Mouse (Mus musculus): Measurements from ENCODE around the gene Crip1.

Gene Crip1

GRCm38 (mm10) chr12:113146112-113147057 lies at the start of gene Crip1:
Gene Crip1, plus strand, starts transcription at chr12:113146316.
- DNase-seq (ENCODE audit: low read depth, low spot score): peak; percentile 71

GRCm38 (mm10) chr12:113097040-113097439 lies 49.1 kb upstream of the Crip1 start:
- DNase-seq (ENCODE audit: low read depth, low spot score): no peak

- no peak for DNase-seq (ENCODE audit: low read depth, low spot score)
Observed at GRCm38 (mm10) chr12:113097749-113098281, 48.3 kb upstream of the Crip1 start, which contains the start of gene Mta1. Gene Mta1, plus strand, starts transcription at chr12:113098278.

- DNase-seq (ENCODE audit: low read depth, low spot score): no peak
Observed at GRCm38 (mm10) chr12:113098530-113099151, 47.5 kb upstream of the Crip1 start.

GRCm38 (mm10) chr12:113099470-113100237 lies 46.5 kb upstream of the Crip1 start:
- no peak for DNase-seq (ENCODE audit: low read depth, low spot score)

- DNase-seq (ENCODE audit: low read depth, low spot score): no peak
Observed at GRCm38 (mm10) chr12:113100448-113101076, 45.6 kb upstream of the Crip1 start.

GRCm38 (mm10) chr12:113101251-113101960 lies 44.7 kb upstream of the Crip1 start:
- DNase-seq (ENCODE audit: low read depth, low spot score): no peak

- no peak for DNase-seq (ENCODE audit: low read depth, low spot score)
Observed at GRCm38 (mm10) chr12:113102461-113102860, 43.7 kb upstream of the Crip1 start.

GRCm38 (mm10) chr12:113103846-113104451 lies 42.2 kb upstream of the Crip1 start:
- DNase-seq (ENCODE audit: low read depth, low spot score): no peak

- no peak for DNase-seq (ENCODE audit: low read depth, low spot score)
Observed at GRCm38 (mm10) chr12:113106386-113106785, 39.7 kb upstream of the Crip1 start.

GRCm38 (mm10) chr12:113107431-113108124 lies 38.5 kb upstream of the Crip1 start:
- no peak for DNase-seq (ENCODE audit: low read depth, low spot score)

GRCm38 (mm10) chr12:113108528-113109283 lies 37.4 kb upstream of the Crip1 start:
- no peak for DNase-seq (ENCODE audit: low read depth, low spot score)

- no peak for DNase-seq (ENCODE audit: low read depth, low spot score)
Observed at GRCm38 (mm10) chr12:113109801-113110200, 36.3 kb upstream of the Crip1 start.

GRCm38 (mm10) chr12:113114141-113114540 lies 32.0 kb upstream of the Crip1 start:
- no peak for DNase-seq (ENCODE audit: low read depth, low spot score)

- no peak for DNase-seq (ENCODE audit: low read depth, low spot score)
Observed at GRCm38 (mm10) chr12:113114856-113115538, 31.1 kb upstream of the Crip1 start.

GRCm38 (mm10) chr12:113119516-113120410 lies 26.4 kb upstream of the Crip1 start:
- DNase-seq (ENCODE audit: low read depth, low spot score): peak; percentile 70

- DNase-seq (ENCODE audit: low read depth, low spot score): peak; percentile 88
Observed at GRCm38 (mm10) chr12:113124726-113125125, 21.4 kb upstream of the Crip1 start.

Measured in skeletal muscle tissue, adult 2 months (tissue).